Mouse (Mus musculus): Measurements from ENCODE around the gene Smyd4.

- TF ChIP-seq CTCF (IDR thresholded peaks at IDR 0.05; ENCODE audit: control insufficient read depth, insufficient read depth, low read length) (0 out of 2 replicates have a peak, but pooled peaks have one; percentile 1), POLR2A (IDR thresholded peaks at IDR 0.05; ENCODE audit: borderline replicate concordance, control insufficient read depth, low read depth, low read length) (no peak)
Observed at GRCm38 (mm10) chr11:75323326-75323737, 24.9 kb upstream of the Smyd4 start.

Measured in bone marrow, adult 2 months (tissue).